Comparison of ENCODE assay signal across 19 mouse cellular contexts in genomic region chr15:97944919-97945574, GRCm38 (mm10). TPM values are rescaled to one million over a fixed set of nuclear protein-coding genes. Genes with fewer than 3 reads are reported as not detected.
A peak's percentile ranks its signal among the peaks of the same experiment; 100 is the strongest.
DNase-seq lines count a peak whose midpoint lies in the region; ATAC-seq and TF ChIP-seq lines count a peak whose summit lies in the region.
"Had no signal": no experiment of that assay in that cellular context is flagged by ENCODE, and none has a peak within 500 bp of the region (broad histone marks: within the 10 kb centered on the region; RNA-seq: fewer than 3 reads in every experiment).

No protein-coding gene starts in this region.

- ATAC-seq in intestine, postnatal 0 days: peak; percentile 74
- peak; percentile 74 for ATAC-seq in kidney, embryonic 15.5 days (replicated peaks; ENCODE audit: low FRiP score)
- ATAC-seq: CD4-positive, CD25-positive, alpha-beta regulatory T cell, adult 4 months; forebrain, embryonic 16.5 days; Patski had no signal

- H3K9ac ChIP-seq in intestine, postnatal 0 days (ENCODE audit: low read depth, low read length): no peak overlapping the region
- no peak overlapping the region for H3K9ac ChIP-seq in kidney, embryonic 15.5 days
- H3K9ac ChIP-seq: embryonic facial prominence, embryonic 12.5 days; heart, embryonic 12.5 days; hindbrain, embryonic 14.5 days had no signal

- no peaks in the 10 kb centered on the region for H3K27me3 ChIP-seq in intestine, postnatal 0 days (replicated peaks; ENCODE audit: control insufficient read depth, insufficient read depth, low read length)
- no peaks in the 10 kb centered on the region for H3K27me3 ChIP-seq in kidney, embryonic 15.5 days
- H3K27me3 ChIP-seq: embryonic facial prominence, embryonic 12.5 days; Patski had no signal

- peak; percentile 76 for DNase-seq in heart, adult 11 months
- DNase-seq in heart, postnatal 4 days: no peak
- DNase-seq in kidney, postnatal 4 days: peak; percentile 38 to 55
- DNase-seq in ovary, adult 18-20 months (ENCODE audit: low spot score): no peak
- DNase-seq in thymus, adult 18-20 months: no peak
- no peak for DNase-seq in right cerebral cortex, postnatal 25 days
- DNase-seq: adrenal gland, postnatal 10 days; cerebellum, adult 9-11 months; heart, postnatal 14 days; lung, adult 2 months had no signal

- peak overlapping the region; percentile 17; the same call in 1 of the 2 replicates for H3K4me2 ChIP-seq in intestine, postnatal 0 days (replicated peaks; ENCODE audit: low read depth)
- peak overlapping the region; percentile 8; the same call in 1 of the 2 replicates for H3K4me2 ChIP-seq in kidney, embryonic 15.5 days
- H3K4me2 ChIP-seq: embryonic facial prominence, embryonic 12.5 days; heart, embryonic 12.5 days; hindbrain, embryonic 14.5 days had no signal

- peak overlapping the region; percentile 50 for H3K27ac ChIP-seq in intestine, postnatal 0 days (ENCODE audit: low read depth, low read length)
- H3K27ac ChIP-seq in kidney, embryonic 15.5 days: peak overlapping the region; percentile 84
- H3K27ac ChIP-seq: embryonic facial prominence, embryonic 12.5 days; hindbrain, embryonic 14.5 days had no signal

- H3K36me3 ChIP-seq in intestine, postnatal 0 days (ENCODE audit: control insufficient read depth, insufficient read depth): no peaks in the 10 kb centered on the region
- H3K36me3 ChIP-seq in kidney, embryonic 15.5 days: no peaks in the 10 kb centered on the region
- H3K36me3 ChIP-seq: embryonic facial prominence, embryonic 12.5 days; heart, embryonic 12.5 days had no signal

- no peaks in the 10 kb centered on the region for H3K9me3 ChIP-seq in intestine, postnatal 0 days (ENCODE audit: control insufficient read depth)
- no peaks in the 10 kb centered on the region for H3K9me3 ChIP-seq in kidney, embryonic 15.5 days (replicated peaks)
- H3K9me3 ChIP-seq: embryonic facial prominence, embryonic 12.5 days; heart, embryonic 12.5 days had no signal

- no peak overlapping the region for H3K4me3 ChIP-seq in intestine, postnatal 0 days (ENCODE audit: low read depth, low read length)
- H3K4me3 ChIP-seq in kidney, embryonic 15.5 days (replicated peaks): no peak overlapping the region
- H3K4me3 ChIP-seq: embryonic facial prominence, embryonic 12.5 days; heart, embryonic 12.5 days had no signal

- no peak for TF ChIP-seq CTCF in intestine, postnatal 0 days (IDR thresholded peaks at IDR 0.05; ENCODE audit: low read depth)

- peaks cover 4% of the 10 kb centered on the region; the same call in 1 of the 2 replicates for H3K4me1 ChIP-seq in intestine, postnatal 0 days (replicated peaks; ENCODE audit: control insufficient read depth, insufficient read depth, low read length)
- H3K4me1 ChIP-seq in kidney, embryonic 15.5 days: peaks cover 39% of the 10 kb centered on the region
- H3K4me1 ChIP-seq: embryonic facial prominence, embryonic 12.5 days; heart, embryonic 12.5 days had no signal

- WGBS in intestine, postnatal 0 days: 39% methylated on average over 11 of the region's 11 CpGs
- 28% methylated on average over 11 of the region's 11 CpGs for WGBS in kidney, embryonic 15.5 days

RNA-seq across cellular contexts. Expression of gene Tmem106c, which starts 19.0 kb away (rescaled TPM):
- 10 to 100 TPM; 20.5 to 20.6 TPM for total RNA-seq in heart, postnatal 4 days (2021)
- polyA plus RNA-seq in intestine, postnatal 0 days (2015; fragmentation: Nextera tagmentation; extraction: Ambion mirVana): 33.3 and 36.7 TPM in 2 replicates
- 46.5 and 51.7 TPM in 2 replicates for polyA plus RNA-seq in kidney, embryonic 15.5 days (2015; fragmentation: Nextera tagmentation; extraction: Ambion mirVana)

RNA-seq across cellular contexts. Expression of gene Vdr, which starts 34.6 kb away (rescaled TPM):
- total RNA-seq in heart, postnatal 4 days (2021): 1 to 10 TPM; 2.8 to 3.0 TPM
- 6.5 and 7.0 TPM in 2 replicates for polyA plus RNA-seq in intestine, postnatal 0 days (2015; fragmentation: Nextera tagmentation; extraction: Ambion mirVana)
- polyA plus RNA-seq in kidney, embryonic 15.5 days (2015; fragmentation: Nextera tagmentation; extraction: Ambion mirVana): 6.5 and 7.2 TPM in 2 replicates
- polyA plus RNA-seq: forebrain, embryonic 16.5 days had no signal

RNA-seq across cellular contexts. Expression of gene Col2a1, which starts 59.4 kb away (rescaled TPM):
- total RNA-seq in heart, postnatal 4 days (2021): 1 to 10 TPM; 1.1 to 1.3 TPM
- 0.09 TPM in 1 of 2 replicates, not detected in the other for polyA plus RNA-seq in intestine, postnatal 0 days (2015; fragmentation: Nextera tagmentation; extraction: Ambion mirVana)
- polyA plus RNA-seq in kidney, embryonic 15.5 days (2015; fragmentation: Nextera tagmentation; extraction: Ambion mirVana): 18.9 and 27.0 TPM in 2 replicates
- total RNA-seq: liver, adult 2 months had no signal
- polyA plus RNA-seq: CD4-positive, CD25-positive, alpha-beta regulatory T cell, adult 4 months; liver, adult 2 months had no signal

Comparison
In these comparisons a context has a peak if more than half of its experiments do, and no peak if none do; other contexts are left out.
1. DNase-seq: peak in heart, adult 11 months (single experiment) and kidney, postnatal 4 days (2 of 2); none in heart, postnatal 4 days (single experiment), ovary, adult 18-20 months (single experiment), thymus, adult 18-20 months (0 of 2) and right cerebral cortex, postnatal 25 days (single experiment).
2. RNA of gene Col2a1, which starts 59.4 kb away (polyA plus RNA-seq): 18.9 to 27.0 TPM in kidney, embryonic 15.5 days; 0.09 TPM in intestine, postnatal 0 days; every median in the first group is over 10 times any median in the second.